Mouse (Mus musculus): ENCODE measurements around the gene Rasgrf2. TPM values are rescaled to one million over a fixed set of nuclear protein-coding genes. Genes with fewer than 3 reads are reported as not detected.

The Rasgrf2 gene
- total RNA-seq, 2 experiments from 2014 or later, result 131 to 136 TPM

- no peak overlapping the region for H3K27ac ChIP-seq
- no peak for DNase-seq (ENCODE audit: low spot score in 2 of 2)
- TF ChIP-seq CTCF (conservative IDR thresholded peaks at IDR 0.05), result no peak
- H3K4me3 ChIP-seq, result no peak overlapping the region
Observed at GRCm38 (mm10) chr13:92098484-92098883, 33.0 kb downstream of the Rasgrf2 start.

DNA sequence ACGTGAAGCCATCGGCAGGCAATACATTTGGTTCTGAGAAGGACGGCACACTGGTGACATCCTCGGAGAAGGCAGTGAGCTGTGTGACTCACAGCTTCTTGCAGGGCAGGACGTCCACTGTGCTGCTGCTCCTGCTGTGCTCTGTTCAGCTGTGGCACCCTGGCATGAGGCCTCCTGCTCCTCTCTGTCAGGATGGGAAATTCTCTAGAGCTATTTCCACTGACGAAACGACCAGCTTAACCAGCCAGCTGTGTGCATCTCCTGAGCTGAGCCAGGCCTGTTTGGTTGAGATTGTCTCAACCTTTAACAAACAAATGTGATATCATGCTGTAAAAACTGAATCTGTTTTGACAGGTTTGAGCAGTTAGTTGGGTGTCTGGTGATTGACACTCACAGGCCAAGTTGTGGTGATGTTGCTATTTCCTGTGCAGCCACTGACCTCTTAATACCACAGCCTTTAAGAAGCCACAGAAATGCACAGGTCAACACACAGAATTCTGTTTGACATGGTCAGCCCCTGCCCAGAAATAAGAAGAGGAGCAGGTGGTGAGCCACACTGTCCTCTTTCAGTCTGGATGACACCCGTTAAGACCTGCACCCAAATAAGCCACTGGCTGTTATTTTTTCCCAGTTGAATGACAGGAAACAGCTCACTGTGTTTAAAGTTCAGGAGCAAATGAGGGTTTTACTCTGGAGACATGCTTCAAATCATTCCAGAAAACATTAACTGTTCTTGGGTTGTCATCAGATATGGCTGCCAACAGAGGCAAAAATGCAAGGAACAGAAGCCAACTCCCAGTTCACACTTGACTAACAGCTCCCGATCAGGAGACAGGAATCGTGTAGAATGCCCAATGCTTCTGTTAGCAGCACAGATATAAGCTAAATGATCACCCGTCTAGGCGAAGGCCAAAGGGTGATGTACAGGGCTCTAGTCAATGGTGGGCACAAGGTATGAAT, 36.0 kb downstream of the Rasgrf2 start:
- TF ChIP-seq CTCF (conservative IDR thresholded peaks at IDR 0.05), result no peak
- Histone ChIP-seq H3K4me3 (no peak overlapping the region), H3K27ac (no peak overlapping the region)
- no peak for DNase-seq (ENCODE audit: low spot score in 2 of 2)

GRCm38 (mm10) chr13:92093712-92094290, 37.7 kb downstream of the Rasgrf2 start:
- Histone ChIP-seq H3K27ac (no peak overlapping the region), H3K4me3 (no peak overlapping the region)
- TF ChIP-seq CTCF (conservative IDR thresholded peaks at IDR 0.05), result no peak
- DNase-seq (ENCODE audit: low spot score in 2 of 2), result no peak

DNA sequence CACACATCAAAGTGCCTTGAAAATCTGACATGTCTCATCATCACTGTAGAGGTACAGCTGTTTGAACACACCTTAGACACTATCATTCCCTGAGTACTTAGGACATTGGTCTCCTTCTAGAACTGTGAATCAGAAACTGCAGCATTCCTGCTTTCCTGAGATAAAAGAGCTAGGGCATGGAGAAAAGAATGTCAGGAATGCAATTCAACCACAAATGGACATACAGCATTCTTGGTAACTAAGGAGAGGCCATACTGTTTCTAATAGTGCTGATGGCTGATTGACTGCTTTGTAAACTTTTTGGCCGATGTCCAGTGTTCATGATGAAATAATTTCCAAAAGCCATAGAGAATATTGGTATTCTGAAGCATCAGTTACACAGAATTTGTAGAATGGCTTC, 58.3 kb downstream of the Rasgrf2 start:
- no peak for DNase-seq (ENCODE audit: low spot score in 2 of 2)
- no peak overlapping the region for H3K4me3 ChIP-seq
- no peak for TF ChIP-seq CTCF (conservative IDR thresholded peaks at IDR 0.05)
- H3K27ac ChIP-seq, result no peak overlapping the region

- Histone ChIP-seq H3K4me3 (no peak overlapping the region), H3K27ac (no peak overlapping the region)
- DNase-seq (ENCODE audit: low spot score in 2 of 2), result no peak
- TF ChIP-seq CTCF (conservative IDR thresholded peaks at IDR 0.05), result no peak
Observed at GRCm38 (mm10) chr13:92068651-92069050, 62.8 kb downstream of the Rasgrf2 start.

- no peak overlapping the region for H3K4me3 ChIP-seq
- H3K27ac ChIP-seq, result no peak overlapping the region
- TF ChIP-seq CTCF (conservative IDR thresholded peaks at IDR 0.05), result no peak
- DNase-seq (ENCODE audit: low spot score in 2 of 2), result no peak
Observed at GRCm38 (mm10) chr13:92067831-92068230, 63.6 kb downstream of the Rasgrf2 start.

DNA sequence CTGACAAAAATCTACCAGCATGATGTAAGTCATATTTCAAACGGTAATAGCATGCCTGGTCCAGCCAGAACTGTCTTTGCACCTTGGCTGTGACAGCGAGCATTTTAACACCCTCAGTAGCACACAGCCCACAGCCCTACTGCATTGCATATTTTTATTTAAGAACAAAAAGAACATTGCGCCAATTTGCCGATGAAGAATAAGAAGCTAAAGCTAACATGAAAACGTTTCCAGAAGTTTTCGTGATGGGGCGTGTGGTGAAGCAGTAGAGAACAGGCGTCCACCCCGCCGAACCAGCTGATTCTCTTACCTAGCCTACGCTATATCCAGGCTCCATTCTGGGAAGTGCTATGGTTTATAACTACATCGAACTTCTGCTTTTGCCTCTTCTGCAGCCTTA, 77.7 kb downstream of the Rasgrf2 start:
- no peak overlapping the region for H3K27ac ChIP-seq
- no peak for TF ChIP-seq CTCF (conservative IDR thresholded peaks at IDR 0.05)
- H3K4me3 ChIP-seq, result no peak overlapping the region
- no peak for DNase-seq (ENCODE audit: low spot score in 2 of 2)

DNA sequence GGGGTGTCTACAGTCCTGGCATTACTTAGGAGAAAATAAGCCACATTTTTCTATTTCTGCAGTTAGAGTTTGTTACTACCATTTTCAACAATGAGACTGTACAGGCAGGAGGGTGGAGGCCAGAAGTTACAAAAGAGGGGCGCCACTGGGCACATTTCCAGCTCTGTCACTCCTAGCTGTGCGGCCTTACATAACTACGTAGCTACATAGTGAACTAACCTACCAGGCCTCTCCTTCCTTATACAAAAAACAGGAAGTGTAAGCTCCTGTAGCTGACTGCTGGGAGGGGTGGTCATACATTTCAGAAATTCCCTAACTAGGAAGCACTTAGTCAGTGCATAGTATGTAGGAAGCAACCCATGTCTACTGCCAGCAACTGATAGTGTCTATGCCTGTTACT, 78.5 kb downstream of the Rasgrf2 start:
- TF ChIP-seq CTCF (conservative IDR thresholded peaks at IDR 0.05), result no peak
- DNase-seq (ENCODE audit: low spot score in 2 of 2), result no peak
- no peak overlapping the region for H3K27ac ChIP-seq
- no peak overlapping the region for H3K4me3 ChIP-seq

GRCm38 (mm10) chr13:92051216-92051615, 80.2 kb downstream of the Rasgrf2 start:
- TF ChIP-seq CTCF (conservative IDR thresholded peaks at IDR 0.05), result no peak
- Histone ChIP-seq H3K27ac (no peak overlapping the region), H3K4me3 (no peak overlapping the region)
- no peak for DNase-seq (ENCODE audit: low spot score in 2 of 2)

- TF ChIP-seq CTCF (conservative IDR thresholded peaks at IDR 0.05), result no peak
- DNase-seq (ENCODE audit: low spot score in 2 of 2), result no peak
- H3K4me3 ChIP-seq, result no peak overlapping the region
- H3K27ac ChIP-seq, result no peak overlapping the region
Observed at GRCm38 (mm10) chr13:92041584-92042563, 89.6 kb downstream of the Rasgrf2 start.

DNA sequence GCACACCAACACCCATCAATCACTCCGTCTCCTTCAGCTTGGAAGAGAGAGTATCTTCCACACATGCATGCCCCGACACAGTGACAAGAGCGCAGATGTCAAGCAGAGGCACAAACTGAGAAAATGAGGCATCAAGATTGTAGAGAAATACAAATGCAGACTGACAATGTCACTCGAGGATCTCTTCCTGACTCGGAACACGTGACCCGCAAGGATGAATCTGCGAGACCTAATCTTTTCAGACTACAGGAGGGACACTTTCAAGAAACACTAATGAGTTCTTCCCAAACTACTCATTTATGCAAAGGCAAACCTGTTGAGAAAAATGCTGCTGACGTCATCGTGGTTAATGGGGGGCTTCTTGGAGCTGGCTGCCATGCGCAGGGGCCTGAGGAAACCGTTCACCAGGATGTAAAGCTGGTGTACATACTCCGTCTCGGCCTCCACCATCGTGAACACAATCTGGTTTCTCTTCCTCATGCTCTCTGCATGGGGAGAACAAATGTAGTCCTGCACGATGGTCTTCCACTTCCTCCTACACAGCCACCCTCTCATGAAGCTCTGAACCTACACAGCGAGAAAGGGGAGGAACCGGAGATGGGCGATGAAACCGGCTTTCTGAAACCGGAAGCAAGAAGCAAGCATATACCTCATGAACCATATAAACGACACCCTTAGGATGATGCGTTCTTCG, 100.9 kb downstream of the Rasgrf2 start:
- no peak overlapping the region for H3K4me3 ChIP-seq
- no peak for TF ChIP-seq CTCF (conservative IDR thresholded peaks at IDR 0.05)
- DNase-seq (ENCODE audit: low spot score in 2 of 2), result no peak
- no peak overlapping the region for H3K27ac ChIP-seq

- Histone ChIP-seq H3K4me3 (no peak overlapping the region), H3K27ac (no peak overlapping the region)
- TF ChIP-seq CTCF (conservative IDR thresholded peaks at IDR 0.05), result no peak
Observed at GRCm38 (mm10) chr13:92029666-92030065, 101.8 kb downstream of the Rasgrf2 start.

More at GRCm38 (mm10) chr13:92029666-92030065, 101.8 kb downstream of the Rasgrf2 start:
- DNase-seq (ENCODE audit: low spot score in 2 of 2), result no peak

Measured in layer of hippocampus, adult 2 months (tissue).